Mouse (Mus musculus) CH12.LX (cell line): ENCODE measurements around the gene Myocos. TPM values are rescaled to one million over a fixed set of nuclear protein-coding genes. Genes with fewer than 3 reads are reported as not detected.

Experiments used
- DNase-seq: peaks from one replicate; pipeline ENCODE4 v3.0.0-alpha.2; 2013; ENCODE audit errors: extremely low read depth
- H3K27ac ChIP-seq: 2 replicates; pipeline ENCODE4 v1.5.1; 2012; ENCODE audit warnings: low read depth, mild to moderate bottlenecking, control low read depth, moderate library complexity; ENCODE audit not compliant: insufficient read depth
- H3K27me3 ChIP-seq: replicated peaks from 2 replicates; pipeline ENCODE3; 2012; ENCODE audit warnings: inconsistent platforms
- H3K36me3 ChIP-seq, 2 experiments: replicated peaks in 1 of 2; 2 replicates each; pipeline versions ENCODE3 to v1.6.1; 2012; ENCODE audit warnings: inconsistent platforms in 1 of 2, low read length in 1 of 2, mild to moderate bottlenecking in 1 of 2, mixed read lengths in 1 of 2, moderate library complexity in 1 of 2; ENCODE audit not compliant: control insufficient read depth in 1 of 2, insufficient read depth in 1 of 2
- H3K4me1 ChIP-seq, 2 experiments: 2 replicates each; pipeline ENCODE4 v1.6.1; 2012; ENCODE audit warnings: inconsistent platforms in 1 of 2, moderate library complexity in 1 of 2; ENCODE audit not compliant: insufficient read depth in 2 of 2, control insufficient read depth in 1 of 2
- H3K4me2 ChIP-seq: 2 replicates; pipeline ENCODE4 v1.6.1; 2012; ENCODE audit warnings: low read depth, mild to moderate bottlenecking, control low read depth; ENCODE audit not compliant: poor library complexity, insufficient read depth, severe bottlenecking
- H3K4me3 ChIP-seq, 3 experiments: fragments of 150-350 bp in 1 of 3; sonication (generic) in 1 of 3; replicated peaks in 1 of 3; 2 replicates each; pipeline versions ENCODE3 to v1.5.1; 2011 to 2012; ENCODE audit warnings: low read depth in 2 of 3, low read length in 2 of 3, mild to moderate bottlenecking in 2 of 3, moderate library complexity in 2 of 3, control low read depth in 1 of 3, improper control_type of control experiment in 1 of 3, inconsistent platforms in 1 of 3, mixed read lengths in 1 of 3; ENCODE audit not compliant: poor library complexity in 1 of 3
- H3K79me2 ChIP-seq: replicated peaks from 2 replicates; pipeline ENCODE4 v1.6.1; 2012; ENCODE audit warnings: mild to moderate bottlenecking, moderate library complexity; ENCODE audit not compliant: control insufficient read depth, poor library complexity, insufficient read depth, severe bottlenecking; ENCODE audit errors: extremely low read depth
- H3K9ac ChIP-seq: 2 replicates; pipeline ENCODE4 v1.6.1; 2012; ENCODE audit warnings: low read depth, mild to moderate bottlenecking, control low read depth, moderate library complexity; ENCODE audit not compliant: insufficient read depth
- H3K9me3 ChIP-seq: replicated peaks from 2 replicates; pipeline ENCODE3; 2012; ENCODE audit warnings: low read length, inconsistent platforms, mixed read lengths
- BHLHE40 ChIP-seq: IDR thresholded peaks from 2 replicates; pipeline ENCODE4 v1.6.1; 2011; ENCODE audit warnings: mild to moderate bottlenecking, low read depth, low read length, improper control_type of control experiment
- CHD1 ChIP-seq: IDR thresholded peaks from 2 replicates; pipeline ENCODE4 v1.6.1; 2012; ENCODE audit warnings: low read depth, low read length, improper control_type of control experiment, inconsistent platforms
- CHD2 ChIP-seq: IDR thresholded peaks from 2 replicates; pipeline ENCODE4 v1.6.1; 2011; ENCODE audit warnings: low read length, improper control_type of control experiment
- CTCF ChIP-seq, 2 experiments: IDR thresholded peaks in 1 of 2; conservative IDR thresholded peaks in 1 of 2; 2 replicates each; pipeline ENCODE4 v1.5.1; 2011 to 2012; ENCODE audit warnings: low read depth in 2 of 2, low read length in 2 of 2, improper control_type of control experiment in 1 of 2, inconsistent platforms in 1 of 2, mild to moderate bottlenecking in 1 of 2, moderate library complexity in 1 of 2
- E2F4 ChIP-seq: IDR thresholded peaks from 2 replicates; pipeline ENCODE4 v1.6.1; 2011; ENCODE audit warnings: low read depth, low read length, improper control_type of control experiment; ENCODE audit not compliant: insufficient replicate concordance
- ELF1 ChIP-seq: IDR thresholded peaks from 2 replicates; pipeline ENCODE4 v1.6.1; 2014; ENCODE audit warnings: low read depth, mild to moderate bottlenecking, inconsistent platforms, low read length, improper control_type of control experiment
- EP300 ChIP-seq: IDR thresholded peaks from 2 replicates; pipeline ENCODE4 v1.6.1; 2011; ENCODE audit warnings: low read length, improper control_type of control experiment
- ETS1 ChIP-seq: conservative IDR thresholded peaks from 2 replicates; pipeline ENCODE4 v1.6.1; 2012; ENCODE audit warnings: low read depth, mild to moderate bottlenecking, inconsistent platforms, low read length, improper control_type of control experiment, moderate library complexity
- GABPA ChIP-seq: IDR thresholded peaks from 2 replicates; pipeline ENCODE4 v1.6.1; 2012; ENCODE audit warnings: low read depth, low read length, improper control_type of control experiment, inconsistent platforms; ENCODE audit not compliant: insufficient replicate concordance
- HCFC1 ChIP-seq: IDR thresholded peaks from 2 replicates; pipeline ENCODE4 v1.6.1; 2012; ENCODE audit warnings: low read depth, mild to moderate bottlenecking, inconsistent platforms, low read length, improper control_type of control experiment
- IRF4 ChIP-seq: IDR thresholded peaks from 2 replicates; pipeline ENCODE4 v1.6.1; 2014; ENCODE audit warnings: low read depth, mild to moderate bottlenecking, inconsistent platforms, low read length, improper control_type of control experiment
- JUN ChIP-seq: IDR thresholded peaks from 2 replicates; pipeline ENCODE4 v1.6.1; 2011; ENCODE audit warnings: low read depth, mild to moderate bottlenecking, low read length, improper control_type of control experiment, moderate library complexity; ENCODE audit not compliant: insufficient read depth
- JUND ChIP-seq: conservative IDR thresholded peaks from 2 replicates; pipeline ENCODE4 v1.6.1; 2011; ENCODE audit warnings: low read depth, low read length, improper control_type of control experiment
- KAT2A ChIP-seq: IDR thresholded peaks from 2 replicates; pipeline ENCODE4 v1.6.1; 2012; ENCODE audit warnings: low read length, improper control_type of control experiment, inconsistent platforms; ENCODE audit not compliant: insufficient replicate concordance
- MAFK ChIP-seq: IDR thresholded peaks from 2 replicates; pipeline ENCODE4 v1.6.1; 2011; ENCODE audit warnings: low read length, improper control_type of control experiment; ENCODE audit not compliant: insufficient replicate concordance
- MAX ChIP-seq: IDR thresholded peaks from 2 replicates; pipeline ENCODE4 v1.6.1; 2011; ENCODE audit warnings: low read length, improper control_type of control experiment
- MAZ ChIP-seq: IDR thresholded peaks from 2 replicates; pipeline ENCODE4 v1.6.1; 2012; ENCODE audit warnings: low read depth, mild to moderate bottlenecking, inconsistent platforms, low read length, improper control_type of control experiment, moderate library complexity
- MEF2A ChIP-seq: IDR thresholded peaks from 2 replicates; pipeline ENCODE4 v1.6.1; 2014; ENCODE audit warnings: low read depth, mild to moderate bottlenecking, inconsistent platforms, low read length, improper control_type of control experiment, borderline replicate concordance
- MXI1 ChIP-seq: IDR thresholded peaks from 2 replicates; pipeline ENCODE4 v1.6.1; 2011; ENCODE audit warnings: mild to moderate bottlenecking, low read depth, low read length, improper control_type of control experiment
- MYC ChIP-seq: IDR thresholded peaks from 2 replicates; pipeline ENCODE4 v1.6.1; 2011; ENCODE audit warnings: low read depth, mild to moderate bottlenecking, improper control_type of control experiment, low read length
- NELFE ChIP-seq: IDR thresholded peaks from 2 replicates; pipeline ENCODE4 v1.6.1; 2011; ENCODE audit warnings: low read depth, low read length, improper control_type of control experiment
- NRF1 ChIP-seq: IDR thresholded peaks from 2 replicates; pipeline ENCODE4 v1.6.1; 2014; ENCODE audit warnings: low read depth, mild to moderate bottlenecking, inconsistent platforms, low read length, improper control_type of control experiment, moderate library complexity
- PAX5 ChIP-seq: IDR thresholded peaks from 2 replicates; pipeline ENCODE4 v1.6.1; 2012; ENCODE audit warnings: low read length, inconsistent platforms, mixed read lengths
- POLR2A ChIP-seq: IDR thresholded peaks from 2 replicates; pipeline ENCODE4 v1.6.1; 2011; ENCODE audit warnings: low read depth, mild to moderate bottlenecking, improper control_type of control experiment, low read length
- POLR2AphosphoS2 ChIP-seq: IDR thresholded peaks from 2 replicates; pipeline ENCODE4 v1.6.1; 2011; ENCODE audit warnings: low read depth, low read length, improper control_type of control experiment
- RAD21 ChIP-seq: IDR thresholded peaks from 2 replicates; pipeline ENCODE4 v1.6.1; 2011; ENCODE audit warnings: low read depth, mild to moderate bottlenecking, low read length, improper control_type of control experiment, moderate library complexity
- RCOR1 ChIP-seq: conservative IDR thresholded peaks from 2 replicates; pipeline ENCODE4 v1.6.1; 2012; ENCODE audit warnings: low read depth, mild to moderate bottlenecking, inconsistent platforms, low read length, improper control_type of control experiment
- SIN3A ChIP-seq: IDR thresholded peaks from 2 replicates; pipeline ENCODE4 v1.6.1; 2012; ENCODE audit warnings: low read length, improper control_type of control experiment, inconsistent platforms
- SMC3 ChIP-seq: IDR thresholded peaks from 2 replicates; pipeline ENCODE4 v1.6.1; 2011; ENCODE audit warnings: low read depth, low read length, improper control_type of control experiment
- TBP ChIP-seq: conservative IDR thresholded peaks from 2 replicates; pipeline ENCODE4 v1.6.1; 2011; ENCODE audit warnings: low read depth, low read length, improper control_type of control experiment
- TCF12 ChIP-seq: IDR thresholded peaks from 2 replicates; pipeline ENCODE4 v1.6.1; 2014; ENCODE audit warnings: low read depth, mild to moderate bottlenecking, inconsistent platforms, low read length, improper control_type of control experiment
- UBTF ChIP-seq: IDR thresholded peaks from 2 replicates; pipeline ENCODE4 v1.6.1; 2012; ENCODE audit warnings: low read depth, mild to moderate bottlenecking, inconsistent platforms, low read length, improper control_type of control experiment, moderate library complexity
- USF1 ChIP-seq: IDR thresholded peaks from 2 replicates; pipeline ENCODE4 v1.6.1; 2014; ENCODE audit warnings: low read depth, mild to moderate bottlenecking, inconsistent platforms, low read length, improper control_type of control experiment
- USF2 ChIP-seq: conservative IDR thresholded peaks from 2 replicates; pipeline ENCODE4 v1.6.1; 2011; ENCODE audit warnings: low read depth, low read length, improper control_type of control experiment
- ZC3H11A ChIP-seq: IDR thresholded peaks from 2 replicates; pipeline ENCODE4 v1.6.1; 2012; ENCODE audit warnings: low read depth, mild to moderate bottlenecking, inconsistent platforms, low read length, improper control_type of control experiment
- ZKSCAN1 ChIP-seq: IDR thresholded peaks from 2 replicates; pipeline ENCODE4 v1.6.1; 2012; ENCODE audit warnings: low read depth, inconsistent platforms, low read length, improper control_type of control experiment, borderline replicate concordance
- ZMIZ1 ChIP-seq: IDR thresholded peaks from 2 replicates; pipeline ENCODE4 v1.6.1; 2012; ENCODE audit warnings: low read depth, mild to moderate bottlenecking, inconsistent platforms, low read length, improper control_type of control experiment
- ZNF384 ChIP-seq: IDR thresholded peaks from 2 replicates; pipeline ENCODE4 v1.6.1; 2012; ENCODE audit warnings: low read depth, low read length, improper control_type of control experiment, inconsistent platforms
- dilution Hi-C: fragments of 300-500 bp; cut with MboI; formaldehyde crosslinking; loops from 2 replicates; pipeline ENCODE4 v1.14.3; 2020; ENCODE audit warnings: low sequenced_read_pairs; ENCODE audit not compliant: extremely low pct_unique_long_range_greater_than_20kb, extremely low pct_ligation_motif_present
- in situ Hi-C: fragments of 300-500 bp; cut with MboI; formaldehyde crosslinking; loops from 3 replicates; pipeline ENCODE4 v1.14.3; 2019; ENCODE audit warnings: low sequenced_read_pairs, low pct_ligation_motif_present, low pct_unique_long_range_greater_than_20kb, mixed read lengths
- polyA plus RNA-seq: library from polyadenylated mRNA; unstranded; fragments of >175 nt; gene quantifications from 2 replicates; pipeline ENCODE4 v1.2.1, GENCODE M21; 2012; ENCODE audit warnings: low read depth; ENCODE audit not compliant: insufficient read length
- total RNA-seq, 2 experiments: library from RNA; depleted of rRNA; stranded (reverse); fragments of 300-350 nt in 1 of 2; fragments of >200 nt in 1 of 2; gene quantifications; 2 replicates each; pipeline ENCODE4 v1.2.3; 2012 to 2014

Gene Myocos
- total and polyA plus RNA-seq, 3 experiments: not detected

GRCm38 (mm10) chr1:162615511-162615910, 42.5 kb downstream of the Myocos start:
- H3K4me1 ChIP-seq: no peaks in the 10 kb centered on the region
- TF ChIP-seq MEF2A: no peak
- TF ChIP-seq MAX: peak; percentile 55
- TF ChIP-seq NRF1: peak; percentile 75
- TF ChIP-seq MAFK: no peak
- TF ChIP-seq RAD21: no peak
- peak; percentile 58 for TF ChIP-seq ZNF384
- TF ChIP-seq ZKSCAN1: no peak
- TF ChIP-seq E2F4: no peak
- TF ChIP-seq TCF12: no peak
- no peak for TF ChIP-seq ZC3H11A
- no peak for TF ChIP-seq ZMIZ1
- TF ChIP-seq UBTF: no peak
- no peak for TF ChIP-seq ETS1
- no peak for TF ChIP-seq NELFE
- no peak for TF ChIP-seq POLR2A
- TF ChIP-seq RCOR1: 0 out of 2 replicates have a peak, but pooled peaks have one; percentile 41
- TF ChIP-seq USF1: peak; percentile 72
- TF ChIP-seq JUND: no peak
- TF ChIP-seq MYC: 0 out of 2 replicates have a peak, but pooled peaks have one; percentile 32
- no peak for TF ChIP-seq MXI1
- TF ChIP-seq SMC3: no peak
- no peak for TF ChIP-seq ELF1
- no peak for TF ChIP-seq JUN
- no peak for TF ChIP-seq GABPA
- no peak for TF ChIP-seq EP300
- no peak for TF ChIP-seq CHD1
- no peak for TF ChIP-seq MAZ
- no peak for TF ChIP-seq IRF4
- no peak for TF ChIP-seq BHLHE40
- TF ChIP-seq POLR2AphosphoS2: no peak
- TF ChIP-seq CTCF (conservative IDR thresholded peaks at IDR 0.05 in 1 of 2, IDR thresholded peaks at IDR 0.05 in 1 of 2; ENCODE audit: low read depth in 2 of 2, low read length in 2 of 2): no peak
- 0 out of 2 replicates have a peak, but pooled peaks have one; percentile 47 for TF ChIP-seq KAT2A
- TF ChIP-seq SIN3A: no peak
- no peak for TF ChIP-seq TBP
- peak; percentile 79 for TF ChIP-seq HCFC1
- TF ChIP-seq CHD2: no peak
- no peak for TF ChIP-seq PAX5
- peak; percentile 72 for TF ChIP-seq USF2
- H3K4me3 ChIP-seq: no peak overlapping the region
- no peak overlapping the region for H3K27ac ChIP-seq
- no peak overlapping the region for H3K4me2 ChIP-seq
- DNase-seq: peak; percentile 59
- H3K27me3 ChIP-seq: no peaks in the 10 kb centered on the region
- no peaks in the 10 kb centered on the region for H3K79me2 ChIP-seq
- H3K9me3 ChIP-seq: no peaks in the 10 kb centered on the region
- dilution Hi-C loops (no loop called here), in situ Hi-C loops (no loop called here)
- H3K36me3 ChIP-seq: no peaks in the 10 kb centered on the region
- H3K9ac ChIP-seq: no peak overlapping the region
